Mouse (Mus musculus) lung, embryonic 14.5 days (tissue): Measurements from ENCODE around the gene Glt8d2. TPM values are rescaled to one million over a fixed set of nuclear protein-coding genes. Genes with fewer than 3 reads are reported as not detected.

Experiments used
- ATAC-seq: fragments of 200-750 bp; cut with Nextera tagmentation; 2 replicates; pipeline ENCODE4 v1.8.0; 2017; ENCODE audit warnings: mild to moderate bottlenecking, moderate TSS enrichment, moderate library complexity; ENCODE audit not compliant: insufficient read depth
- DNase-seq: peaks from one replicate; pipeline ENCODE4 v3.0.0-alpha.2; 2015
- H3K27ac ChIP-seq: fragments of 300-500 bp; sonication (generic); 2 replicates; pipeline ENCODE4 v1.5.1; 2014; ENCODE audit warnings: low read depth, mild to moderate bottlenecking, moderate library complexity
- H3K27me3 ChIP-seq: fragments of 300-500 bp; sonication (generic); 2 replicates; pipeline ENCODE4 v1.6.1; 2014; ENCODE audit warnings: low read length, control low read depth; ENCODE audit not compliant: insufficient read depth
- H3K36me3 ChIP-seq: fragments of 300-500 bp; sonication (generic); 2 replicates; pipeline ENCODE4 v1.6.1; 2014; ENCODE audit warnings: control low read depth; ENCODE audit not compliant: insufficient read depth
- H3K4me1 ChIP-seq: fragments of 300-500 bp; sonication (generic); 2 replicates; pipeline ENCODE4 v1.6.1; 2014; ENCODE audit warnings: antibody characterized with exemption, control low read depth; ENCODE audit not compliant: insufficient read depth
- H3K4me2 ChIP-seq: fragments of 300-500 bp; sonication (generic); 2 replicates; pipeline ENCODE4 v1.6.1; 2014; ENCODE audit warnings: mild to moderate bottlenecking
- H3K4me3 ChIP-seq: fragments of 300-500 bp; sonication (generic); 2 replicates; pipeline ENCODE4 v1.5.1; 2014; ENCODE audit warnings: low read depth, low read length
- H3K9ac ChIP-seq: fragments of 300-500 bp; sonication (generic); 2 replicates; pipeline ENCODE4 v1.6.1; 2014
- H3K9me3 ChIP-seq: fragments of 300-500 bp; sonication (generic); 2 replicates; pipeline ENCODE4 v1.6.1; 2016; ENCODE audit warnings: low read depth, low read length, control low read depth
- CTCF ChIP-seq: IDR thresholded peaks from 2 replicates; pipeline ENCODE4 v1.5.1; 2016; ENCODE audit warnings: antibody characterized with exemption, low read depth
- WGBS: fragments of 180-500 bp; shearing (Covaris S2); extraction: QIAGEN DNeasy Blood & Tissue Kit; methylation state at CpG from one replicate; pipeline ENCODE4 v1.1.7; 2014; 5-methylcytosine and 5-hydroxymethylcytosine counted together
- polyA plus RNA-seq: library from polyadenylated mRNA; unstranded; fragments of >200 nt; fragmentation: Nextera tagmentation; extraction: Ambion mirVana; gene quantifications from 2 replicates; pipeline ENCODE4 v1.2.1, GENCODE M21; 2014

Glt8d2 gene
- polyA plus RNA-seq, 1 experiment from 2014 or later, result 3.8 TPM

DNA sequence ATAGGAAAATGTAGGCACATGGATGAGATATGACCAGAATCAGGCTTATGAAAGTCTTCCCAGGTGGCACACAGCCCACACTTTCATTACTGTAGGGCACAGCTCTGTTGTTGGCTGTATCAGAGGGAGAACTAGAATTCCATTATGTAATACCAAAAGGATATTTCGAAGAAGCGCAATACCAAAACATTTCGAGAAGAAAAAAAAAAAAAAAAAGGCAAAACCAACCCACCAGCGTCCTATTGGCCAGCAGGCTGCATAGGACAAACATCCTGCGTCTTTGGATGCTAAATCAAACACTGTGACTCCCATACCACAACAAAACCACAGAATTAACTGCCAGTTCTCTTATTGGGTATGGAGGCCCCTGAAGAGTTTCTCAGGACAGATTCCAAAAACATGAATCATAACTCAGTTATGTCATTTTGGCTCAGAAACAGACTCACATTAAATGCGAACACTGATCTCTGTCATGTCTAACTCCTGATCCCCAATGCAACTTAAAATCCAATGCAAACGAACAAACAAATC, 704 bp downstream of the Glt8d2 start:
- H3K36me3 ChIP-seq, result no peaks in the 10 kb centered on the region
- DNase-seq (peak; percentile 57), ATAC-seq (peak; percentile 72; the same call in 1 of the 2 replicates)
- H3K9ac ChIP-seq, result no peak overlapping the region; the same call in 1 of the 2 replicates
- no peaks in the 10 kb centered on the region for H3K4me1 ChIP-seq
- peak overlapping the region; percentile 66; the same call in 1 of the 2 replicates for H3K27ac ChIP-seq
- H3K9me3 ChIP-seq, result no peaks in the 10 kb centered on the region
- TF ChIP-seq CTCF, result no peak
- peak overlapping the region; percentile 57 for H3K4me2 ChIP-seq
- H3K4me3 ChIP-seq, result peak overlapping the region; percentile 11; the same call in 1 of the 2 replicates
- WGBS, result 51% methylated on average over 7 of the region's 7 CpGs
- no peaks in the 10 kb centered on the region for H3K27me3 ChIP-seq

DNA sequence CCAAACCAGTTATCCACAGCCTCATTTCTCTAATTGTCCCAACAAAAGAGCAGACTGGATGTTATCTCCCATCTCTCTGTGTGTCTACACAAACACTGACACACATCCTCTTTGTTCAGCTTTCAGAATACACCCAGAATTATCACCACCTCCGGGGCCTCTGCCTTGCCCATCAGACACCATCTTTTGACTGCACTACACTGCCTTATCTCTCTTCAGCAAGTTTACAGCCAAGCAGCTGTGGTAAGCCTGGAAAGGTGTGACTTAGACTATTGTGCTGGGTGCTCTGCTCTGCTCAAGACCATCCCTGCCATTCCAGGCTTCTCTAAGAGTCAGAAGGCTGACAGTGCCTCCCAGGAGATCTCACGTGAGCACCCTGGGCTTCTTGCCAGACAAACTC, 5.0 kb downstream of the Glt8d2 start:
- TF ChIP-seq CTCF, result no peak
- Histone ChIP-seq H3K4me2 (no peak overlapping the region), H3K36me3 (no peaks in the 10 kb centered on the region), H3K4me3 (no peak overlapping the region), H3K27ac (no peak overlapping the region), H3K9me3 (no peaks in the 10 kb centered on the region), H3K9ac (no peak overlapping the region), H3K4me1 (no peaks in the 10 kb centered on the region), H3K27me3 (no peaks in the 10 kb centered on the region)
- 45% methylated on average over 2 of the region's 2 CpGs for WGBS
- DNase-seq, result no peak
- ATAC-seq, result no peak

DNA sequence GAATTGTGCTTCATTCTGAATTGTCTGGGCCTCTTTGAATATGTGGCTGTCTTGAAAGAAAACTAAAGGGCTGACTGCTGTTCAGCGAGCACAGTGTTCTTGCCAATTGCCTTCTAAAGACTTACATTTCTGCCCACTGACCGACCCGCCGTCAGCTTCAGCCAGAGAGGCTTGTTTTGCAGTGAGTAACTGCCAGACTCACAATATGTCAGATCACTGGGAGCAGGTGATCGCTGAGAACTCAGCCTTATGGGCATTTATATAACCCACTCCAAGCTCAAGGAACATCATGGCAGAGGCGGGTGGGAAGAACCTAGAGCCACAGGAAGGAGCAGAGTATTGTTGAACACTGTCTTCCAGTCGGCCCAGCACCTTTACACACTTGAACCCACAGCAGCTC, 8.8 kb downstream of the Glt8d2 start:
- Histone ChIP-seq H3K36me3 (no peaks in the 10 kb centered on the region), H3K27ac (no peak overlapping the region), H3K27me3 (no peaks in the 10 kb centered on the region), H3K9me3 (no peaks in the 10 kb centered on the region), H3K9ac (no peak overlapping the region), H3K4me1 (no peaks in the 10 kb centered on the region), H3K4me2 (no peak overlapping the region), H3K4me3 (no peak overlapping the region)
- no peak for ATAC-seq
- 78% methylated on average over 7 of the region's 7 CpGs for WGBS
- no peak for DNase-seq
- no peak for TF ChIP-seq CTCF

DNA sequence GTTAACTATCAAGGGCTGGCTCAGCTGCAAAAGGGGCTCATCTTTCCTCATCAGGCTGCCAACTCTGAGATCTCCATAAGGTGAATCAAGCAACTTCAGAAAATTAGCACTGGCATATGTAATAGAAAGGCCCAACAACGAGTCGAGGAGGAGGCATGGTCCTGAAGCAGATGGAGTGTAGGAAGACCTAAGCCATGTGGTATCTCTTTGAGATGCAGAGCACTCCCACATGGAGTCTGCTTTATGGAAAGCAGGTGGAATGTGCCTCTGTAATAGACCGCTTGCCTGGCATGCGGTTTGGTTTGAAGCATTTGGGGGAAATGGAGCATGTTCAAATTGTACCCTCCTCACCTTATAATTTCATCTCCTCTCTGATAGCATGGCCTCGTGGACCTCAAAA, 9.7 kb downstream of the Glt8d2 start:
- no peaks in the 10 kb centered on the region for H3K9me3 ChIP-seq
- no peak for TF ChIP-seq CTCF
- H3K4me2 ChIP-seq, result no peak overlapping the region
- H3K27me3 ChIP-seq, result no peaks in the 10 kb centered on the region
- H3K4me3 ChIP-seq, result no peak overlapping the region
- DNase-seq (no peak), ATAC-seq (no peak)
- 89% methylated on average over 5 of the region's 5 CpGs for WGBS
- no peaks in the 10 kb centered on the region for H3K4me1 ChIP-seq
- H3K27ac ChIP-seq, result no peak overlapping the region
- H3K9ac ChIP-seq, result no peak overlapping the region
- H3K36me3 ChIP-seq, result no peaks in the 10 kb centered on the region

DNA sequence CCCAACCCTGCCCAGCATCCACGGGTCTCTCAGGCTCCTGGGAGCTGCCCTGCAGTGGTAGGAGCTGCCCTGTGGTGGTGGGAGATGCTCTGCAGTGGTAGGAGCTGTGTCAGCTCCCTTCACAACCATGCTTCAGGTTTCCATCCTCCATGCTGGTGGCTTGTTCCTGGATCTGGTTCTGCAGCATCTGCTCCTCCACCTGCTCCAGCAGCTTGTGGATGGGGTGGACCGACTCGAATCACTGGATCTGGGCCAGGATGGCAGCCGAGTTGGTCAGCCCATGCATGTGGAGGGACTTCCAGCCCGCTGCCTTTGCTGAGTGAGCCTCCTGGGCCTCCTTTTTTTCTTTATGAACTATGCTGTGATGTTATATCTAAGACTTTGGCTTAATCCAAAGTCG, 13.5 kb downstream of the Glt8d2 start:
- H3K9ac ChIP-seq, result no peak overlapping the region
- no peak overlapping the region for H3K27ac ChIP-seq
- no peak overlapping the region for H3K4me3 ChIP-seq
- no peak overlapping the region for H3K4me2 ChIP-seq
- no peaks in the 10 kb centered on the region for H3K27me3 ChIP-seq
- no peak for TF ChIP-seq CTCF
- H3K36me3 ChIP-seq, result no peaks in the 10 kb centered on the region
- H3K4me1 ChIP-seq, result no peaks in the 10 kb centered on the region
- WGBS, result 70% methylated on average over 6 of the region's 6 CpGs
- ATAC-seq (no peak), DNase-seq (no peak)
- no peaks in the 10 kb centered on the region for H3K9me3 ChIP-seq

DNA sequence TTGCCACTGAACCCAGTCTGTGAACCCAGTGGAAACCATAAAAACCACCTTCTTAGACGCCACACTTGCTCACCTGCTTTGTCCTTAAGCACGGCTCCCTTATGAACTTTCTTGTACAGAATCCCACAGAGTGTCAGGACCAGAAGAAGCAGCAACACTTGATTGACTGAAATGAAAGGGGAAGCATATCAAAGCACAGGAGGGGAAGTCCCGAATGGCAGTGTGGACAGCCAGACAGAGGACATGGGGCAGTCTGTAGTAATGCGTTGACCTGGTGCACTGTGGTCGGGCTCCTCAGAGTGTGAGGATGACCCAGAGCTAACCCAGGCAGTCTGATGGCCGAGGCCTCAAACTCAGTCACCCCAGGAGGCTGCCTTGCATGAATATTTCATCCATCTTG, 20.2 kb downstream of the Glt8d2 start:
- DNase-seq, result no peak
- WGBS, result 71% methylated on average over 6 of the region's 6 CpGs

DNA sequence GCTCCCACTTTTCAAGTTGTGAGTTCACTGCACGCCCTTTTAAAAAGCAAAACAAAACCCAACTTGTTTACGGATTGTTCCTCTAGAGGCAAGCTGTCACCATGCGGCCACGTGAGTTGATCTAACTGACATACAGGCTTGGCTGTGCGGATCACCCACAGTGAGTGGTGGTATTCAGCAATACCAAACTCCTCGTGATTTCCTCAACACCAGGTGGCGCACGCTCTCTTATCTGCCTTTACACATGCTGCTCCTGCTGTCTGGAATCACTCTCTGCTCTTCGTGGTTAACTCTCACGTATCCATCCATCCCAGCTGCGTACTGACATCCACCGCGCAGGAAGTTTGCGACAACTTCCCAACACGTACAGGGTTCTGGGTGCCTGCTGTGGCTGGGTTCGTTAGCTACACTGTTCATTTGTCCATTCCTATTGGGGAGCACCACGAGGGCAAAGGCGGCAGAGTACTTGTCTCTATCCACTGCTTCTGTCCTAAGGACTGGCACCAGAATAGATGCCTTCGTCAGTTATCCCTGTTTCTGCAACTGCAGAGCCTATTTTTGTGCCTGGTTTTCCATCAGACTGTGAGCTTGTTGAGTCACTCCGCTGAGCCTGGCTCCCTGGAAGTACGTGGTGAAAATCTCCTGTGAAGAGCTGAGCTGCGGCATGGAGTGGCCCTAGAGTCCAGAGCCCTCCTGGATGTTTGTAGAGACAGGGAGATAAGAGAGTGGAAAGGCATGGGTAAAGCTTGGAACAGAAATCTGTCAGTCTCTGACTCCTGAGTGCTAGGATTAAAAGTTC, 23.8 kb downstream of the Glt8d2 start:
- WGBS, result 14% methylated on average over 22 of the region's 22 CpGs
- ATAC-seq (peak; percentile 97), DNase-seq (peak; percentile 95)
- Histone ChIP-seq H3K4me1 (no peaks in the 10 kb centered on the region), H3K9ac (peak overlapping the region; percentile 28; the same call in 1 of the 2 replicates), H3K36me3 (no peaks in the 10 kb centered on the region), H3K9me3 (no peaks in the 10 kb centered on the region), H3K27ac (no peak overlapping the region), H3K27me3 (no peaks in the 10 kb centered on the region), H3K4me3 (peak overlapping the region; percentile 18; the same call in 1 of the 2 replicates), H3K4me2 (peak overlapping the region; percentile 57)
- peak; percentile 92 for TF ChIP-seq CTCF

More for the DNA sequence above, 20.2 kb downstream of the Glt8d2 start:
- H3K4me2 ChIP-seq, result no peak overlapping the region
- H3K36me3 ChIP-seq, result no peaks in the 10 kb centered on the region
- no peak overlapping the region for H3K27ac ChIP-seq
- no peak overlapping the region for H3K4me3 ChIP-seq
- ATAC-seq, result no peak
- H3K9ac ChIP-seq, result no peak overlapping the region
- H3K27me3 ChIP-seq, result no peaks in the 10 kb centered on the region
- H3K4me1 ChIP-seq, result no peaks in the 10 kb centered on the region
- TF ChIP-seq CTCF, result no peak
- no peaks in the 10 kb centered on the region for H3K9me3 ChIP-seq
